Mouse (Mus musculus): ENCODE data around the gene Klf11. TPM values are rescaled to one million over a fixed set of nuclear protein-coding genes. Genes with fewer than 3 reads are reported as not detected.
"Not testable (repeated sequence)": the region's sequence is repeated elsewhere in the genome, so short reads cannot be mapped to it uniquely, and the experiment has no call there.

Gene Klf11
- total RNA-seq (2017), result 27.5 to 35.9 TPM (median 31.5 TPM) in 3 replicates

- ATAC-seq (replicated peaks; ENCODE audit: insufficient number of reproducible peaks, low FRiP score, low TSS enrichment, poor library complexity, severe bottlenecking), result peak; percentile 66
These were observed at the start of gene Klf11 for GRCm38 (mm10) chr12:24651063-24651557. Gene Klf11, plus strand, starts transcription at chr12:24651274.

GRCm38 (mm10) chr12:24603266-24603665, 47.8 kb upstream of the Klf11 start:
- ATAC-seq (replicated peaks; ENCODE audit: insufficient number of reproducible peaks, low FRiP score, low TSS enrichment, poor library complexity, severe bottlenecking), result no peak

- no peak for ATAC-seq (replicated peaks; ENCODE audit: insufficient number of reproducible peaks, low FRiP score, low TSS enrichment, poor library complexity, severe bottlenecking)
These were observed 44.9 kb upstream of the Klf11 start for GRCm38 (mm10) chr12:24606166-24606565.

GRCm38 (mm10) chr12:24612591-24612990, 38.5 kb upstream of the Klf11 start:
- no peak for ATAC-seq (replicated peaks; ENCODE audit: insufficient number of reproducible peaks, low FRiP score, low TSS enrichment, poor library complexity, severe bottlenecking)

- no peak for ATAC-seq (replicated peaks; ENCODE audit: insufficient number of reproducible peaks, low FRiP score, low TSS enrichment, poor library complexity, severe bottlenecking)
These were observed 36.5 kb upstream of the Klf11 start for GRCm38 (mm10) chr12:24614452-24615075.

GRCm38 (mm10) chr12:24615140-24615539, 35.9 kb upstream of the Klf11 start:
- no peak for ATAC-seq (replicated peaks; ENCODE audit: insufficient number of reproducible peaks, low FRiP score, low TSS enrichment, poor library complexity, severe bottlenecking)

GRCm38 (mm10) chr12:24619436-24619835, 31.6 kb upstream of the Klf11 start:
- no peak for ATAC-seq (replicated peaks; ENCODE audit: insufficient number of reproducible peaks, low FRiP score, low TSS enrichment, poor library complexity, severe bottlenecking)

GRCm38 (mm10) chr12:24623486-24624251, 27.4 kb upstream of the Klf11 start:
- ATAC-seq (replicated peaks; ENCODE audit: insufficient number of reproducible peaks, low FRiP score, low TSS enrichment, poor library complexity, severe bottlenecking), result no peak

GRCm38 (mm10) chr12:24626401-24626800, 24.7 kb upstream of the Klf11 start:
- no peak for ATAC-seq (replicated peaks; ENCODE audit: insufficient number of reproducible peaks, low FRiP score, low TSS enrichment, poor library complexity, severe bottlenecking)

- no peak for ATAC-seq (replicated peaks; ENCODE audit: insufficient number of reproducible peaks, low FRiP score, low TSS enrichment, poor library complexity, severe bottlenecking)
These were observed 23.9 kb upstream of the Klf11 start for GRCm38 (mm10) chr12:24627215-24627614.

- ATAC-seq (replicated peaks; ENCODE audit: insufficient number of reproducible peaks, low FRiP score, low TSS enrichment, poor library complexity, severe bottlenecking), result no peak
These were observed 20.9 kb upstream of the Klf11 start for GRCm38 (mm10) chr12:24630220-24630619.

GRCm38 (mm10) chr12:24632404-24632803, 18.7 kb upstream of the Klf11 start:
- no peak for ATAC-seq (replicated peaks; ENCODE audit: insufficient number of reproducible peaks, low FRiP score, low TSS enrichment, poor library complexity, severe bottlenecking)

GRCm38 (mm10) chr12:24633753-24634191, 17.3 kb upstream of the Klf11 start:
- peak; percentile 33; the same call in 1 of the 2 replicates for ATAC-seq (replicated peaks; ENCODE audit: insufficient number of reproducible peaks, low FRiP score, low TSS enrichment, poor library complexity, severe bottlenecking)

- no peak for ATAC-seq (replicated peaks; ENCODE audit: insufficient number of reproducible peaks, low FRiP score, low TSS enrichment, poor library complexity, severe bottlenecking)
These were observed 16.9 kb upstream of the Klf11 start for GRCm38 (mm10) chr12:24634212-24634611.

GRCm38 (mm10) chr12:24634648-24635047, 16.4 kb upstream of the Klf11 start:
- ATAC-seq (replicated peaks; ENCODE audit: insufficient number of reproducible peaks, low FRiP score, low TSS enrichment, poor library complexity, severe bottlenecking), result no peak

GRCm38 (mm10) chr12:24638787-24639186, 12.3 kb upstream of the Klf11 start:
- not testable (repeated sequence) for ATAC-seq (replicated peaks; ENCODE audit: insufficient number of reproducible peaks, low FRiP score, low TSS enrichment, poor library complexity, severe bottlenecking)

- ATAC-seq (replicated peaks; ENCODE audit: insufficient number of reproducible peaks, low FRiP score, low TSS enrichment, poor library complexity, severe bottlenecking), result no peak
These were observed 8.7 kb upstream of the Klf11 start for GRCm38 (mm10) chr12:24642370-24642802.

GRCm38 (mm10) chr12:24644125-24644571, 6.9 kb upstream of the Klf11 start:
- ATAC-seq (replicated peaks; ENCODE audit: insufficient number of reproducible peaks, low FRiP score, low TSS enrichment, poor library complexity, severe bottlenecking), result no peak

- ATAC-seq (replicated peaks; ENCODE audit: insufficient number of reproducible peaks, low FRiP score, low TSS enrichment, poor library complexity, severe bottlenecking), result no peak
These were observed 5.2 kb upstream of the Klf11 start for GRCm38 (mm10) chr12:24645901-24646300.

GRCm38 (mm10) chr12:24648094-24648493, 3.0 kb upstream of the Klf11 start:
- ATAC-seq (replicated peaks; ENCODE audit: insufficient number of reproducible peaks, low FRiP score, low TSS enrichment, poor library complexity, severe bottlenecking), result no peak
